Mouse (Mus musculus) hindbrain, postnatal 0 days (tissue): ENCODE measurements around the gene Itgb2. TPM values are rescaled to one million over a fixed set of nuclear protein-coding genes. Genes with fewer than 3 reads are reported as not detected.

Experiments
- ATAC-seq: fragments of 200-750 bp; cut with Nextera tagmentation; 2 replicates; pipeline ENCODE4 v1.8.0; 2017; ENCODE audit warnings: mild to moderate bottlenecking, moderate TSS enrichment, moderate library complexity
- DNase-seq: peaks from one replicate; pipeline ENCODE4 v3.0.0-alpha.2; 2015; ENCODE audit warnings: low spot score
- H3K27ac ChIP-seq: fragments of 300-500 bp; sonication (generic); 2 replicates; pipeline ENCODE4 v1.5.1; 2014; ENCODE audit warnings: mild to moderate bottlenecking
- H3K27me3 ChIP-seq: fragments of 300-500 bp; sonication (generic); 2 replicates; pipeline ENCODE4 v1.6.1; 2014; ENCODE audit warnings: low read length, mixed read lengths; ENCODE audit not compliant: insufficient read depth
- H3K36me3 ChIP-seq: fragments of 300-500 bp; sonication (generic); 2 replicates; pipeline ENCODE4 v1.6.1; 2014; ENCODE audit warnings: low read length, mixed read lengths; ENCODE audit not compliant: insufficient read depth
- H3K4me1 ChIP-seq: fragments of 300-500 bp; sonication (generic); 2 replicates; pipeline ENCODE4 v1.6.1; 2014; ENCODE audit warnings: antibody characterized with exemption, low read length, mixed read lengths; ENCODE audit not compliant: insufficient read depth
- H3K4me2 ChIP-seq: fragments of 300-500 bp; sonication (generic); 2 replicates; pipeline ENCODE4 v1.6.1; 2014; ENCODE audit warnings: low read depth, mild to moderate bottlenecking, low read length, moderate library complexity, mixed read lengths
- H3K4me3 ChIP-seq: fragments of 300-500 bp; sonication (generic); 2 replicates; pipeline ENCODE4 v1.5.1; 2014; ENCODE audit warnings: low read length
- H3K9ac ChIP-seq: fragments of 300-500 bp; sonication (generic); replicated peaks from 2 replicates; pipeline ENCODE4 v1.6.1; 2014; ENCODE audit warnings: mild to moderate bottlenecking, low read length, moderate library complexity, mixed read lengths
- H3K9me3 ChIP-seq: fragments of 300-500 bp; sonication (generic); 2 replicates; pipeline ENCODE4 v1.6.1; 2016; ENCODE audit warnings: low read length, mixed read lengths
- CTCF ChIP-seq: IDR thresholded peaks from 2 replicates; pipeline ENCODE4 v1.5.1; 2016; ENCODE audit warnings: antibody characterized with exemption, control low read depth, low read depth
- WGBS: fragments of 180-500 bp; shearing (Covaris S2); extraction: QIAGEN DNeasy Blood & Tissue Kit; methylation state at CpG from one replicate; pipeline ENCODE4 v1.1.7; 2014; 5-methylcytosine and 5-hydroxymethylcytosine counted together
- polyA plus RNA-seq: library from polyadenylated mRNA; unstranded; fragments of >200 nt; fragmentation: Nextera tagmentation; extraction: Ambion mirVana; gene quantifications from 2 replicates; pipeline ENCODE4 v1.2.1, GENCODE M21; 2015
- total RNA-seq: library from RNA; depleted of rRNA; stranded (reverse); fragments of >200 nt; gene quantifications from 2 replicates; pipeline ENCODE4 v1.2.3, GENCODE M21; 2014

Itgb2 gene
- total and polyA plus RNA-seq, 2 experiments from 2014 or later = 1.0 to 1.9 TPM

GRCm38 (mm10) chr10:77543226-77543625 is 13.2 kb downstream of the Itgb2 start:
- H3K4me2 ChIP-seq = no peak overlapping the region
- peak; percentile 40 for DNase-seq
- ATAC-seq = no peak
- no peak overlapping the region for H3K4me3 ChIP-seq
- no peak overlapping the region for H3K9ac ChIP-seq
- no peaks in the 10 kb centered on the region for H3K27me3 ChIP-seq
- no peaks in the 10 kb centered on the region for H3K9me3 ChIP-seq
- 49% methylated on average over 7 of the region's 7 CpGs for WGBS
- H3K4me1 ChIP-seq = no peaks in the 10 kb centered on the region
- peak; percentile 48 for TF ChIP-seq CTCF
- H3K36me3 ChIP-seq = no peaks in the 10 kb centered on the region
- no peak overlapping the region for H3K27ac ChIP-seq

- 80% methylated on average over 5 of the region's 5 CpGs for WGBS
- DNase-seq (peak; percentile 10), ATAC-seq (no peak)
These were observed 14.9 kb downstream of the Itgb2 start for GRCm38 (mm10) chr10:77544916-77545315.

GRCm38 (mm10) chr10:77548576-77548975 is 18.5 kb downstream of the Itgb2 start:
- no peak overlapping the region for H3K4me2 ChIP-seq
- no peaks in the 10 kb centered on the region for H3K4me1 ChIP-seq
- no peaks in the 10 kb centered on the region for H3K9me3 ChIP-seq
- H3K27ac ChIP-seq = no peak overlapping the region
- no peak for TF ChIP-seq CTCF
- no peak for ATAC-seq
- H3K9ac ChIP-seq = no peak overlapping the region
- H3K4me3 ChIP-seq = no peak overlapping the region
- 88% methylated on average over 10 of the region's 10 CpGs for WGBS
- DNase-seq = no peak
- H3K27me3 ChIP-seq = no peaks in the 10 kb centered on the region
- no peaks in the 10 kb centered on the region for H3K36me3 ChIP-seq

More at GRCm38 (mm10) chr10:77544916-77545315, 14.9 kb downstream of the Itgb2 start:
- TF ChIP-seq CTCF = no peak
- H3K4me1 ChIP-seq = no peaks in the 10 kb centered on the region
- no peak overlapping the region for H3K9ac ChIP-seq
- no peak overlapping the region for H3K4me2 ChIP-seq
- H3K4me3 ChIP-seq = no peak overlapping the region
- H3K27ac ChIP-seq = no peak overlapping the region; the same call in 1 of the 2 replicates
- H3K36me3 ChIP-seq = no peaks in the 10 kb centered on the region
- no peaks in the 10 kb centered on the region for H3K27me3 ChIP-seq
- H3K9me3 ChIP-seq = no peaks in the 10 kb centered on the region

DNA sequence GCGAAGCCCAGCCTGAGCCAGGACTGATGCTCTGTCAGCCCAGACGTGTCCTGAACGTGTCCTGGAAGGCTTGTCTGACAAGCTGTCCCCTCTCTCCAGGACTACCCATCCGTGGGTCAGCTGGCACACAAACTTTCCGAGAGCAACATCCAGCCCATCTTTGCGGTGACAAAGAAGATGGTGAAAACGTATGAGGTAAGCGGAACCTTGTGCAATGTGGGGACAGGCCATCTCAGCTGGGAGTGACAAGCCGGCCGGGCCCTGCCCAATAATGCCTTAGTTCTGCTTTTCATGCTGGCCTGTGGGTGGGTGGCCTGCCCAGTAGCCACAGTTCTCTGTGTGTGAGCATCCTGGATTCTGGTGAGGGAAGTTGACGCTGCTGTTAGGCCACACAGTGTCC is 20.8 kb downstream of the Itgb2 start:
- Histone ChIP-seq H3K36me3 (no peaks in the 10 kb centered on the region), H3K4me3 (no peak overlapping the region), H3K9me3 (no peaks in the 10 kb centered on the region), H3K27ac (no peak overlapping the region), H3K27me3 (no peaks in the 10 kb centered on the region), H3K9ac (no peak overlapping the region), H3K4me1 (no peaks in the 10 kb centered on the region), H3K4me2 (no peak overlapping the region)
- no peak for TF ChIP-seq CTCF
- DNase-seq (no peak), ATAC-seq (no peak)
- WGBS = 69% methylated on average over 11 of the region's 11 CpGs

DNA sequence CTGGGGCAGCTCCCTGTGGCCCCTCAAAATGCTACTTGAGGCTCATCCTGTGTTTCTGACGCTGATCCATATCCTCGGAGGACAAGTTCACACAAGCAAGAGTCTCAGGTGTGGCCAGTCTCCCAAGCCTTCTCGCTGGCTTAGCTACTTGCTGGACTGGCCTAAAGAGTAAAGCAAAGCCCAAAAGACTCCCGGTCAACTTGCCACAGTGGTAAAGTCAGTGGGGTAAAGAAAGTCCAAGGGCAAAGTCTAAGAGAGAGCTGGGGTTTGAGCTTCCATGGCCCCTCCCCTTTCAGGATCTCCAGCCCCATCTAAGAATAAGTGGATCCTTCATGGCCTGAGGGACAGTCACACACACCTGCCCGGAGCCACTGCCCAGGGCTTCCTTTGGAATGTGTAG is 22.1 kb downstream of the Itgb2 start:
- ATAC-seq = no peak
- H3K9me3 ChIP-seq = no peaks in the 10 kb centered on the region
- no peaks in the 10 kb centered on the region for H3K36me3 ChIP-seq
- no peaks in the 10 kb centered on the region for H3K4me1 ChIP-seq
- no peak for TF ChIP-seq CTCF
- no peak for DNase-seq
- no peak overlapping the region for H3K4me3 ChIP-seq
- no peak overlapping the region for H3K4me2 ChIP-seq
- H3K9ac ChIP-seq = no peak overlapping the region
- no peaks in the 10 kb centered on the region for H3K27me3 ChIP-seq
- no peak overlapping the region for H3K27ac ChIP-seq
- 93% methylated on average over 5 of the region's 5 CpGs for WGBS

- TF ChIP-seq CTCF = no peak
- no peak for DNase-seq
- 79% methylated on average over 4 of the region's 4 CpGs for WGBS
These were observed 23.2 kb downstream of the Itgb2 start for GRCm38 (mm10) chr10:77553285-77553684.

DNA sequence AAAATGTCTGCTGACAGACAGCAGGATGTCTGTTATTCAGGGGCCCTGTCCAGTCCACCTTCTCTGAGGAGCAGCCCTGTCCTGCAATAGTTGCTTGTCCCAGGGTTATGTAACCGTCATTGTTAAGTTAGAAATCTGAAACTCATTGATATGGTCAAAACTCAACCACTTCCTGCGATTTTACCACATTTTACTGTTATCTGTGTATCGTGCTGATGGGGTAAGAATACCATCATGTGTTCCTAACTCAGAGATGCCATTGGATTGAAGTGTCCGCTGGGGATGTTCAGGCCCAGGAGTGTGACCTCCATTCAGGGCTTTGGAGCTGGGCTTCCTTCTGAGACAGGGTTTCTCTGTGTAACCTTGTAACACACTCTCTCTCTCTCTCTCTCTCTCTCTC is 24.9 kb downstream of the Itgb2 start:
- Histone ChIP-seq H3K27me3 (no peaks in the 10 kb centered on the region), H3K4me3 (no peak overlapping the region), H3K36me3 (no peaks in the 10 kb centered on the region), H3K27ac (no peak overlapping the region), H3K4me1 (no peaks in the 10 kb centered on the region), H3K4me2 (no peak overlapping the region), H3K9ac (no peak overlapping the region), H3K9me3 (no peaks in the 10 kb centered on the region)
- no peak for ATAC-seq
- no peak for DNase-seq
- WGBS = 93% methylated on average over 4 of the region's 4 CpGs
- no peak for TF ChIP-seq CTCF

More at GRCm38 (mm10) chr10:77553285-77553684, 23.2 kb downstream of the Itgb2 start:
- no peaks in the 10 kb centered on the region for H3K9me3 ChIP-seq
- no peak for ATAC-seq
- H3K4me1 ChIP-seq = no peaks in the 10 kb centered on the region
- H3K4me3 ChIP-seq = no peak overlapping the region
- H3K36me3 ChIP-seq = no peaks in the 10 kb centered on the region
- no peaks in the 10 kb centered on the region for H3K27me3 ChIP-seq
- H3K27ac ChIP-seq = no peak overlapping the region
- no peak overlapping the region for H3K4me2 ChIP-seq
- no peak overlapping the region for H3K9ac ChIP-seq
